Mouse (Mus musculus): ENCODE data around the gene Zfp654. TPM values are rescaled to one million over a fixed set of nuclear protein-coding genes. Genes with fewer than 3 reads are reported as not detected.

Zfp654 gene
- polyA plus RNA-seq, 1 experiment, result 4.7 TPM

DNA sequence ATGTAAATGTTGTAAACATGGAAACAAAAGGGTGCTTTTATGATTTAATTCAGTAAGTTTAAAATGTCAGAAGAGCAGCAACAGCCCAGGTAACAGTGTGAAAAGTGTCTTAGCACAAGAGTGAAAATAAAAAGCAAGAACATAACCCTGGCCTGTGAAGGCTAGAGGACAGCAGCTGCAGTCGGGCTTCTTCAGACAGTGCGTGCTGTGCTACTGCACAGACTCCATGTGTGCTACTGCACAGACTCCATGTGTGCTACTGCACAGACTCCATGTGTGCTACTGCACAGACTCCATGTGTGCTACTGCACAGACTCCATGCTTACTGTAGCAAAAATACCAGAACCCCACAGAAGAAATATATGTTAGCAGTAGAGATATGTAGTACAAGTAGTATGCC is 14.7 kb downstream of the Zfp654 start:
- H3K27ac ChIP-seq (replicated peaks; ENCODE audit: low read depth, low read length), result no peak overlapping the region
- H3K4me3 ChIP-seq (ENCODE audit: insufficient read depth, low read depth, low read length), result no peak overlapping the region
- H3K4me1 ChIP-seq (ENCODE audit: control insufficient read depth, insufficient read depth, insufficient read length, low read length), result 0 out of 2 replicates have a peak, but pooled peaks cover 5% of the 10 kb centered on the region

GRCm38 (mm10) chr16:64835996-64836545 is 15.4 kb downstream of the Zfp654 start:
- Histone ChIP-seq H3K27ac (replicated peaks; ENCODE audit: low read depth, low read length) (no peak overlapping the region), H3K4me1 (ENCODE audit: control insufficient read depth, insufficient read depth, insufficient read length, low read length) (0 out of 2 replicates have a peak, but pooled peaks cover 3% of the 10 kb centered on the region), H3K4me3 (ENCODE audit: insufficient read depth, low read depth, low read length) (no peak overlapping the region)

- H3K4me3 ChIP-seq (ENCODE audit: insufficient read depth, low read depth, low read length), result no peak overlapping the region
- H3K4me1 ChIP-seq (ENCODE audit: control insufficient read depth, insufficient read depth, insufficient read length, low read length), result no peaks in the 10 kb centered on the region
- no peak overlapping the region for H3K27ac ChIP-seq (replicated peaks; ENCODE audit: low read depth, low read length)
These were observed 21.2 kb downstream of the Zfp654 start for GRCm38 (mm10) chr16:64830291-64830690.

DNA sequence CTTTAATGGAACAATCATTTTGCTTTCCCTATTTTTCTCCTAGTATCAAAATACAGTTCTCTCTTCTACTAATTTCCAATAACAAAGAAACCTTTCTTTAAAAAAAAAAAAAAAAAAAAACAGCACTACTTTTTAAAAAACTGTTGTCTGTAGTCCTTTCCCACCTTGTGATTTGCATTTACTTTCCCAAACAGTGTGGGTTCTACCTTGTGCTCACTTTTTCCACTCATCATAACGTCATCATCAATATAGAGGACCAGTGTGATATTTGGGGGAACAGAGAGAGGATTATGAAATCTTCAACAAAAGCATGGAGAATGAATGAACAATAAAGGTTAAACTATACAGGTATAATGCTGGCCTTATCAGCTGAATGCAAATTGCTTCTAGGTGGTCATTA is 27.0 kb downstream of the Zfp654 start:
- Histone ChIP-seq H3K4me3 (ENCODE audit: insufficient read depth, low read depth, low read length) (no peak overlapping the region), H3K27ac (replicated peaks; ENCODE audit: low read depth, low read length) (no peak overlapping the region), H3K4me1 (ENCODE audit: control insufficient read depth, insufficient read depth, insufficient read length, low read length) (no peaks in the 10 kb centered on the region)

DNA sequence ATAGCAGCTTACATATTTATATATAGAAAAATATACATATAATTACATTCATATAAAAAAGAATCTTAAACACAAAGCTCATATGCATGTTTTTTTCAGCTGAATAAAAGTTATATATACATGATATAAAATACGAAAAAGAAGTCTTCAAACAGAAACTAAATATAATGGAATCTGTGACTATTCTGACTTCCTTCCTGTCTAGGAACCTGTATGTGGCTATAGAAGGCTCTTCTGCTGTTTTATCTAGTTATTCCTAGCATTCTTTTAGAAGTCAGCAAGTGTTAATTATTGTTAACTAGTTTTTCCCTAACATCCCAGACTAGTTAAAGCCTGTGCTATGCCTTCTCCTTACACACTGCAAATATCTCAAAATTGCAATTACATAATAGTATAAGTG is 27.6 kb downstream of the Zfp654 start:
- Histone ChIP-seq H3K27ac (replicated peaks; ENCODE audit: low read depth, low read length) (no peak overlapping the region), H3K4me1 (ENCODE audit: control insufficient read depth, insufficient read depth, insufficient read length, low read length) (no peaks in the 10 kb centered on the region), H3K4me3 (ENCODE audit: insufficient read depth, low read depth, low read length) (no peak overlapping the region)

- H3K4me3 ChIP-seq (ENCODE audit: insufficient read depth, low read depth, low read length), result no peak overlapping the region
- H3K27ac ChIP-seq (replicated peaks; ENCODE audit: low read depth, low read length), result no peak overlapping the region
- H3K4me1 ChIP-seq (ENCODE audit: control insufficient read depth, insufficient read depth, insufficient read length, low read length), result no peaks in the 10 kb centered on the region
These were observed 34.2 kb downstream of the Zfp654 start for GRCm38 (mm10) chr16:64817094-64817765.

DNA sequence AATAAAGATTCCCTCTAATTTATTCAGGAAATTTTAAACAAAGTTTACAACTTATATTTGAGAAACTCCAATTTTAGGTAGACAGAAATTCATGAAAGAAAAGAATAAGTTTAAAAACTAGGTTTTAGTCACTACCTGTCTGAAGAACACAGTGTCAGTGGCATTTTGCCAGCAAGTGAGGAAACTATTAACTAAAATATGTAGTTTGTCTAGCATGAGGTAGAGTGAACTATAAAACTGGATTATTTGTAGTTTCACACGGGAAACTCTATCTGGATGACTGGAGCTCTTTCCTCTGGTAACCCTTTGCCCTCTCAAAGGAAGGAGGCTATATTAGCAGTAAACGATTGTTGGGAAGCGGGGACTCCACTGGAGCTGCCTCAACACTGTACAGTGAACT is 48.4 kb downstream of the Zfp654 start:
- Histone ChIP-seq H3K27ac (replicated peaks; ENCODE audit: low read depth, low read length) (no peak overlapping the region), H3K4me1 (ENCODE audit: control insufficient read depth, insufficient read depth, insufficient read length, low read length) (no peaks in the 10 kb centered on the region), H3K4me3 (ENCODE audit: insufficient read depth, low read depth, low read length) (no peak overlapping the region)

GRCm38 (mm10) chr16:64801638-64802037 is 49.8 kb downstream of the Zfp654 start:
- Histone ChIP-seq H3K4me3 (ENCODE audit: insufficient read depth, low read depth, low read length) (no peak overlapping the region), H3K27ac (replicated peaks; ENCODE audit: low read depth, low read length) (no peak overlapping the region), H3K4me1 (ENCODE audit: control insufficient read depth, insufficient read depth, insufficient read length, low read length) (no peaks in the 10 kb centered on the region)

- Histone ChIP-seq H3K27ac (replicated peaks; ENCODE audit: low read depth, low read length) (no peak overlapping the region), H3K4me3 (ENCODE audit: insufficient read depth, low read depth, low read length) (no peak overlapping the region), H3K4me1 (ENCODE audit: control insufficient read depth, insufficient read depth, insufficient read length, low read length) (no peaks in the 10 kb centered on the region)
These were observed 51.1 kb downstream of the Zfp654 start for GRCm38 (mm10) chr16:64800393-64800792.

GRCm38 (mm10) chr16:64794802-64795201 is 56.6 kb downstream of the Zfp654 start:
- no peak overlapping the region for H3K4me3 ChIP-seq (ENCODE audit: insufficient read depth, low read depth, low read length)
- no peaks in the 10 kb centered on the region for H3K4me1 ChIP-seq (ENCODE audit: control insufficient read depth, insufficient read depth, insufficient read length, low read length)
- H3K27ac ChIP-seq (replicated peaks; ENCODE audit: low read depth, low read length), result no peak overlapping the region

DNA sequence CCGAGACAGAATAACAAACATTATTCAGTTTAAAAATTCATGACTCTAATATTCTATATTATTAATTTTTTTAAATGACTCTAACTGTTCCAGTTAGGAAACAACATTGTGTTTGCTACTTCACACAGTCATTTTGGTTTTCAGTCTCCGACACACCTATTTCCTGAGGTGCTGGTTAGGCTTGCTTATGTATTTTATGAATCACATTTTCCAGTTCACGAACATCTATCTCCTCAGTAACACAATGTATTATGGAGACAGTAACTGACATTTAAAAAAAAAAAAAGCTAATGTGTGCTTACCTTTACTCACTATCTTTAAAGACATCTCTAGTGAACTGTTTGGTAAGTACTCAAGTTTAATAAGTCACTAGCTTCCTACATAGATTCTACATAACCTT is 61.7 kb downstream of the Zfp654 start:
- Histone ChIP-seq H3K4me1 (ENCODE audit: control insufficient read depth, insufficient read depth, insufficient read length, low read length) (no peaks in the 10 kb centered on the region), H3K27ac (replicated peaks; ENCODE audit: low read depth, low read length) (no peak overlapping the region), H3K4me3 (ENCODE audit: insufficient read depth, low read depth, low read length) (no peak overlapping the region)

DNA sequence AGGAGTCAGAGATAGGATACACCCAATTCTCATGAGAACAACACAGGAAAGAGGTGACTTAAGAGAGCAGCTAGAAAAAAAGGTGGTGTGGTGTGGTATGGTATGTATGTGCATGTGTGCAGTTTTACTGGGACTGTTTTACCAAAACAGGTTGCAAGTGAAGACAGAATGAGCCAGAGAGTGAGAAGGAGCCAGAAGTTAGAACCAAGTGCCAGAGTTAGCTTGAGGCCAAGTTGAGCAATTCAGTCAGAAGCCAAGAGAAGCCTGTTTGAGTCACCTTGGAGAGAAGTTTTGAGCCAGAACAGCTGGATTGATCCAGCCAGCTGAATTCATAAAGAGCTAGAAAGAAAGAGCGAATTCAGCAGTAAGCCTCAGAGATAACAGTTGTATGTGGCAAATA is 75.9 kb downstream of the Zfp654 start:
- H3K27ac ChIP-seq (replicated peaks; ENCODE audit: low read depth, low read length), result no peak overlapping the region
- H3K4me3 ChIP-seq (ENCODE audit: insufficient read depth, low read depth, low read length), result no peak overlapping the region
- 0 out of 2 replicates have a peak, but pooled peaks cover 2% of the 10 kb centered on the region for H3K4me1 ChIP-seq (ENCODE audit: control insufficient read depth, insufficient read depth, insufficient read length, low read length)

DNA sequence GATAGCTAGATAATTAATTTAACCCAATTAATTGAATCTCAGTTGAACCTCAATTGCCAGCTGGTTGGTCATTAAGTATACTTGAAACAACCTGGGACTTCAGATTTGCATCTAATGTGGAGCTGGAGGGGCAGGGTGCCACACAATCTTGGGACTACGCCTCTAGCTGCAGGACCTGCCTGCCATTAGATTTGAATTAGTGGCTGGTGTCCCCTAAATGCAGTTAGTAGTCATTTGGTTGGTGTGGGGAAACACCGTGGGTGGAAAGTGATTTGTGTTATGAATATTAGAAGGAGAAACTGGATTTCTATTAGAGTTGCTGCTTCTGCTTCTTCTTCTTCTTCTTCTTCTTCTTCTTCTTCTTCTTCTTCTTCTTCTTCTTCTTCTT is 80.0 kb downstream of the Zfp654 start:
- Histone ChIP-seq H3K27ac (replicated peaks; ENCODE audit: low read depth, low read length) (no peak overlapping the region), H3K4me3 (ENCODE audit: insufficient read depth, low read depth, low read length) (peak overlapping the region; percentile 90; the same call in 1 of the 2 replicates), H3K4me1 (ENCODE audit: control insufficient read depth, insufficient read depth, insufficient read length, low read length) (peaks cover 4% of the 10 kb centered on the region)

GRCm38 (mm10) chr16:64770521-64771430 is 80.7 kb downstream of the Zfp654 start, which contains the start of gene 4930453N24Rik:
Gene 4930453N24Rik (minus strand): TSS chr16:64771161.
- H3K4me1 ChIP-seq (ENCODE audit: control insufficient read depth, insufficient read depth, insufficient read length, low read length), result peaks cover 4% of the 10 kb centered on the region
- H3K27ac ChIP-seq (replicated peaks; ENCODE audit: low read depth, low read length), result peak within 1 kb of the TSS; percentile 72
- H3K4me3 ChIP-seq (ENCODE audit: insufficient read depth, low read depth, low read length), result peak within 1 kb of the TSS; percentile 90

GRCm38 (mm10) chr16:64766696-64767300 is 84.7 kb downstream of the Zfp654 start:
- Histone ChIP-seq H3K4me3 (ENCODE audit: insufficient read depth, low read depth, low read length) (no peak overlapping the region), H3K4me1 (ENCODE audit: control insufficient read depth, insufficient read depth, insufficient read length, low read length) (peaks cover 4% of the 10 kb centered on the region), H3K27ac (replicated peaks; ENCODE audit: low read depth, low read length) (no peak overlapping the region)
